Mouse (Mus musculus) mouse embryonic stem cell (cell line): ENCODE measurements around the gene Tacc2.
"Not testable (repeated sequence)": the region's sequence is repeated elsewhere in the genome, so short reads cannot be mapped to it uniquely, and the experiment has no call there.

Experiments used
- in situ Hi-C, 2 experiments: fragments of 300-500 bp; cut with MboI; formaldehyde crosslinking; loops; 1 replicate in 1 of 2; 3 replicates in 1 of 2; pipeline ENCODE4 v1.14.3; 2019 to 2020; ENCODE audit warnings: low sequenced_read_pairs in 2 of 2, low pct_unique_long_range_greater_than_20kb in 1 of 2, mixed read lengths in 1 of 2; ENCODE audit not compliant: unreplicated experiment in 1 of 2

Gene Tacc2

DNA sequence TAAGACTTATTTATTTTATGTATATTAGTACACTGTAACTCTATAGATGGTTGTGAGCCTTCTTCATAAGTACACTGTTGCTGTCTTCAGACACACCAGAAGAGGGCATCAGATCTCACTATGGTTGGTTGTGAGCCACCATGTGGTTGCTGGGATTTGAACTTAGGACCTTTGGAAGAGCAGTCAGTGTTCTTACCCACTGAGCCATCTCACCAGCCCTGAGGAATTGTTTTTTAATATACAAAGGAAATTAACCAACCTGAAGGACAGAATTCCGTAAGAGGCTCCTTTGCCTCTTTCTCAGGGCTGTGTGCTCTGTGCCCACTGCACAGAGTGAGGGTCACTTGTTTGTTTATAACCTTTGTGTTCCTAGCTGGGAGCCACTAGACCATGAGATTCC lies 90.8 kb downstream of the Tacc2 start:
- in situ Hi-C loops: not testable (repeated sequence)

DNA sequence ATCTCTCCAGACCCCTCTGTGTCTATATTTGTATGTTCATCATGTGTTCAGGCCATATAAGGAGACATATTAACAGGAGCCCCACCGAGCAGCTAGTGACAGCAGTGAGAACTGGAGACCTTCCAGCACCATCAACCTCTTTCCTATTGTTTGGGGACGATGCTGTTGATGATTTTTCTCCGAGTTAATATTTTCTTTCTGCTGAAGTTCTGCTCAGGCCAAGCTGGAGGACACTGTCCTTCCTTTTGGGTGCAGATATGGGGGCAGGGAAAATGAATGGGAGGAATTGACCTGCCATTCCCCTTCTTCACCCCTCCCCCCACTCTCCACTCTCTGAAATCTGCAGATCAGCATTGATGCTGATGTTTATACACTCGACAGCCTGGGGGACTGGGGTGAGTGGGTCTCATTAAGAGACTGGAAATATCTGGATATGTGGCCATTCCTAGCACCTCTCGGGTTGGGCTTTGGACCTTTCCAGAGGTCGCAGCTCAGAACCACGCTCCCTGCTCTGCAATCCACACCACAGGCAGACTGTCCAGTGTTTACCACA lies 91.6 kb downstream of the Tacc2 start:
- in situ Hi-C loops: no loop called here

DNA sequence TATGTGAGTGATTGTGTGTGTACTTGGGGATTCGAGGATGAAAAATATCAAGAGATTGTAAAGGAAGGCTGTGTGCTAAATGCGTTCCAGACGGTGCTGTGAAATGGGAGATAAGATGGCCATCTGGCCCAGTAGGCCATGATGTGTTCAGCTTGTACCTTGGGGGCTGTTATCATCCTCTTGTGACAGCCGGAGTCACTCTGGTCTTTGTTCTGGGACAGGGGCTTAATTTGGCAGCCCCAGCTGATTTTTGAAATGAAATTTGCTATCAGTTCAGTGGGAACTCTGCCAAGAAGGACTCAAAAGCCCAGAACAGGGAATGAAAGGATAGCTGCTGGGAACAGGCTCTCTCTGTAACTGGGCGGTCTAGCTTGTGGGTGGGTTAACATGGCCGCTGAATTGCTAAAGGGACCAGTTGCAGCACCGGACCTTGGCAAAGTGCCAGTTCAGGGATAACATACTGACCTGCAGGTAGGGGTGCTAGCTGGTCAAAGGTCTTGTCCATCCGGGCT lies 92.2 kb downstream of the Tacc2 start:
- in situ Hi-C loops: no loop called here

DNA sequence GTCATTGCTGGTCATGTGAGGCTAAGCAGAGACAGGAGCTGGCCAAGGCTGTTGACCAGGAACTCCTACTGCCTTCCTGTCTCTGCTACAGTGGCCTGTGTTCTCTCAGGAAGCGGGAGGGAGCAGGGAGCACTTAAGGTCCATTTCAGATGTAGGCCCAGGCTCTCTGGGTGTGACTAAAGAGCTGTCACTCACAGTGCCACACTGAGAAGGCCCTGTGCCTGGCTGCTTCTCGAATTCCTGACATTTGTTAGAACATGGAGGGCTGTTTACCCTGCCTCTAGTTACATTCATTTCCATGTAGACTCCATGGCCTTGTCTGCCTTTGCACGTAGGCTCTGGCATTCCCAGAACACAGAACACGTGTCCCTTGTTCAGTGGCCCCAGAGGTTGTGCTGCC lies 93.1 kb downstream of the Tacc2 start:
- in situ Hi-C loops: no loop called here

DNA sequence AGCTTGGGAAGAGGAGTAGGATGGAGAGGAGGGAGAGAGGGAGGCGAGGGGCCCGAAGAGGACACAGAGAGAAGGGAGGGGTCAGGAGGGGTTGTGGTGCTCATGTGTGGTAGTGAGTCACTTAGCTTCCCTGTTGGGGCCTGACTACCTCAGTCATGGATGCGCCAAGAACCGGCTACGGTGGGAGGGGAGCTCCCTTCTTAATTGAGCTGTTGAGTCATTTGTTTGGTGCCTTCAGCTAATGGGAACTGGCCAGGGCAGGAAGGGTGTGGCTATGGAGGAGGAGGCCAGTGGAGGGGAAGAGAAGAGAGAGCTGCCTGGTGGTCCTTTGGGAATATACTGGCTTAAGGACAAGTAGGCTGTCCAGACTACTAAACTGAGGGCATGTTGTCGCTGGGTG lies 94.1 kb downstream of the Tacc2 start:
- in situ Hi-C loops: no loop called here

DNA sequence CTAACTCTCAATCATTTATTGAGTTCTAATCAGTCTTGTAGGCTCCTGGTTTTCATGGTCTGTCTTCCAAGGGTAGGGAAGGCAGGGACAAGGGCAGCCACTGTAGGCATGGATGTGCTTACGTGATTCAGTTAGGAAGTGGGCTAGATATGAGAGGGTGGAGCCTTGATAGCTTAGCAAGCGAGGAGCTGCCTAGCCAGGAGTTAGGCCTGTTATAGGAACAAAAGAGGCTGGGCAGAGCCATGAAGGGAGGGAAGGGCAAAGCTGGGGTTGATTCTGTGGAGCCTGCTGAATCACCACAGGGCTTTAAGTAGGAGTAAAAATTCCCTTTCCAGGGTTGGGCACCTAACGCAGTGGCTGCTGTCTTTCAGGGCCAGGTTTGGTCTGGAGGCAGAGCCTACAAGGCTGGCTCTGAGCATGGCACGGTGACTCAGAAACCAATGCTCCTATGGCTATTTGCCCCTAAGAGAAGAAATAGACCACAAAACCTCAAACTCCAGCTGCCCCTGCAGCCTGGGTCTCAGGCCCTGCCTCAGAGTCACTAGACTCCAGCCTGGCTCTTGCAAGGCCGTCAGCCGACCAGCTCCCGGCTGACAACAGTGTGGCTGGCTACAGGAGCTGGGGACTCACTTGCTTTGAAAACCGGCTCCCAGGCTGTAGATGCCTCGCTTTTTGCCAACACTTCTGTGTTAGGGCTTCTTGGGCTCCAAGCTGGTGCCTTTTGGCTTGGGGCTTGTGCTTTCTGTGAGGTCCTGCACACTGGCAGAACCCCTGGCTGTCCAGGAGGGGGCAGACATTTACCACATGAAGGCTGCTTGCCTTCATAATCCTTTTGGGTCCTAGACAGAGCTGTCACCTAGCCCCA lies 96.2 kb downstream of the Tacc2 start:
- in situ Hi-C loops: no loop called here

DNA sequence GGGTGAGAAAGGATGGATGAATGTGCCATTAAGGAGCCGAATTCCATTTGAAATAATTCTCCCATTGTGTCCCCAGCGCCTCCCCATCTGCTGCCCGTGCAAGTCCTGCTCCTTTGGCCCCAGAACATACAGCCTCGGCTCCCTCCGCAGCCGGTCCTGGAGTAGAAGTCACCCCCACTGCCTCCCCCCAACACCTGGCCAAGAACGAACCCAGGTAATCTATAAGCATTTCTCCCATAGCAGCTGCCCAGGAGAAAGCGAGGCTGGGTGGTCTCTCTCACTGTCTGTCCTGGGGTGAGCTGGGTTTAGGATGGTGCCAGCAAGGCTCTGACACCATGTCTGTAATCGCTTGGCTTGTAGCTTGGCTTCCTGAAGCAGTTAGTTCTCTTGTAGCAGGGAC lies 97.3 kb downstream of the Tacc2 start:
- in situ Hi-C loops: no loop called here

DNA sequence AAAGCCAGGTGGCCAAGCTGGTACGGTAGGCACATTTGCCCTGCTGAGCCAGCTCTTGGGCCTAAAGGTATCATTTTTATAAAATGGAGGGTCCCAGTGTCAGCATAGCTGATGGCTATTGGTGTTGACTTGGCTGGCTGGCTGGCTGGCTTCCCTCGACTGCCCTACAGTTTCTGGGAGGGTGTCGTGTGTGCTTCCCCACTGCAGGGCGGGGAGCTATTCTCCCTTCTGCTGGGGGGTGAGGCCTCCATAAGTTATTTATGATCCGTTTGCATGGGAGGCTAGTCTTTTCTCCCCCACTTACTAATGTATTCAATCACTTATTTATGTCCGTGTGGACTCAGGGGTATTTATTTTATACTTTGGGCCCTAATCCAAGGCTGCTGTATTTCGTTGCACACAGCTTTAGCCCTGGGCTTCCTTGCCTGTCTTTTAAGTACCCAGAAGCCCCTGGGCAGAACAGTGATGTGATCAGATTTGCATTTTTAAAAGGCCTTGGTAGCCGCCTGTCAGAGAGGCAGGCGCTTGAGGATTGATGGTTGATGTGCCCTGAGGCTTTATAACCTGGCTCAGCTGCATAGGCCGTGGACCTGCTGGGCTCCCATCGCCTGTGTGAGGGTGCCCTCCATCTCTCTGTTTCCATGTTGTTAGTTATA lies 99.8 kb downstream of the Tacc2 start:
- in situ Hi-C loops: no loop called here

DNA sequence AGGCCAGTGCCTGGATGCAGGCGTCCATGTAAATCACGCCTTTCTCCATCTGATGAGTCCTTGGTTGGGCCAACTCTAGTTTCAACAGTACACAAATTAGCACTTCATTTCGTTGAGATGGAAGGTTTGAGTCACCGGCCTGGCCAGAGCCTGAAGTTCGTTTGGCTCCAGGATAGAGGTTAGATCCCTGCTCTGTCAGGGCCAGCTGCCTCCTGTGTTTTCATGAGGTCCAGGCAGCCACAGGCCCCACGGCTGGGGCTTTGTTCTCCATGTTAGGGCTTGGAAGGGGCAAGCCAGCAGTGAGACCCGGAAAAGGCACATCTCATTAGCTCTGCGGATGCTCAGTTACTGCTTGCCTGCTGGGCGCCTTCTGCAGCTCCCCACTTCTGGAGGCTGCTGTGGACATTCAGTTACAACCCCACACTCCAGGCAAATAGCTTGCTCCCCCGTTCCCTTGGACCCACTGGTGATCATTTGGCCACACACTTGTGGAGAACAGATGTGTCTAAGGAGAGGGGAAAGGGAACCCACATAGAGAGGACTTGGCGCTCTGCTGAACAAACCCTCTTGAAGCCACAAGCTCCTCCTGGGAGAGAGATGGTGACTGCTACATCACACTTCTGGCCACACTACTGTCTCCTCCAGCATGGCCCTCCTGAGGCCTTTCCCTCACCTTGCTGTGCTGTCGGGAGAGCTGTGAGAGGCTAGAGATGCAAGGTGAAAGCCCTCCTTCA lies 100.5 kb downstream of the Tacc2 start:
- in situ Hi-C loops: no loop called here

DNA sequence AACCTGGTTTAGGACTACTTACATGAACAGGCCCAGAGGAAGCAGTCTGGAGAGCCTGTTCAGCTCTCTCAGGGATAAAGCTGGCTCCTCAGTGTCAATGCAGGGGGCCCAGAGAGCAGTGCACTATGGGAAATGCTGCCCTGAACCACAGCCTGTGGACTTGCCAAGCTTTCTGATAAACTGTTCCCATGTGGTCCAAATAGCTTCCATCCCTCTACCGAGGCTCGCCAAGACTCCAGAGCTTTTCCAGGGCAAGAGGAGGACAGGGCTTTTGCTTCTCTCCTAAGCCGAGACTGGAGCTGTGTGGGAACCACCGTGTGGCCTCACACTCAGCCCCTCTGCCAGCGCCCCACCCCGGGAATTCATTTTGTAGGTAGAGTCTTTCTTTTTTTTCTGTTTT lies 101.2 kb downstream of the Tacc2 start:
- in situ Hi-C loops: no loop called here

DNA sequence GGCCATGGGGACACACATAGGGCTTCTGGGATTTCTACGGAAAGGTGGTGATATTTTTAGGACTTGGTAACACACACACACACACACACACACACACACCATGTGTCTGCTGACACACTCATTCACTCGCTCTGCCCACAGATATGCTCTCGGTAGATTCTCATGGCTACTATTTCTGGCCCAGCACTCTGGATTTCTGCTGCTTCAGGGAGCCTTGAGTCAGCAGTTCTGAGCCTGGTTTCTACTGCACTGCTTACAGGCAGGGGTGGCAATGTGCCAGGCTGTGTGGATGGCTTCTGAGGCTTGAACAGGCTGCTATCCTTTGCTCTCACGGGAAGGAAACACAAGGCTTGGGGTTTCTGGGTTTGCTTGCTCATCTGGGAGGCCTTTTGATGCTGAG lies 104.6 kb downstream of the Tacc2 start:
- in situ Hi-C loops: no loop called here

DNA sequence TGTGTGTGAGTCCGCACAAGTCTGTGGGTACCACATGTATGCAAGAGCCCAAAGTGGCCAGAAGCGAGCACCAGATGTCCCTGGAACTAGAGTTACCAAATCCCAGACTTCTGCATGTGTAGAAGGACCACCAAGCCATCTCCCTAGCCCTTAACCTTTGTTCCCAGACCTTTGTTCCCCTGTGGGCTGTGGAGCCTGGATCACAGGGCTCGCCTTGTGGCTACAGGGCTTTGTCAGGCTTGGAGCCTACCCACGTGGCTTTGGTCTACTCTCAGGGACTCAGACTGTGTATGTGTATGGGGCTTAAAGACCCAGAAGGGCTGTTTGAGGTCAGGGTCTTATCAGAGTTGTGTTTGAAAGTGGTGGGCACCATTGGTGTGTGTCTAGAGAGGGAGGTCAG lies 111.4 kb downstream of the Tacc2 start:
- in situ Hi-C loops: no loop called here

DNA sequence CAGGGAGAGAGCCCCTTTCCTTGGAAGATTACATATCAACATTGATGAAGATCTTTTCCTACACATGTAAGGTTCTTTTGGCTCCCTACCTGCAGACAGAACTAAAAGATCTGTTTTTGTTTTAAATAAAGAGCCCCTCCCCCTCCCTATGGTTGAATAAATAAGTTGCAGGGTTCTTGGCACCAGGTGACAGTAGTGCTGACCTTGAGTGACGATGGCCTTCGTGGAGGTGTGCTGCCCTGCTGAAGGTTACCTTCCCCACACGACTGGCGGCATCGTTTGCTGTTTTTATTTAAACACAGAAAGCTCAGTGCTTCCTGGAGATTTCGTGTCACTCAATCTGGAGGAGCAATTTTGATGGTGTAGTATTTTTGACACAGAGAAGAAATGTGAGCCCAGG lies 113.6 kb downstream of the Tacc2 start:
- in situ Hi-C loops: no loop called here

DNA sequence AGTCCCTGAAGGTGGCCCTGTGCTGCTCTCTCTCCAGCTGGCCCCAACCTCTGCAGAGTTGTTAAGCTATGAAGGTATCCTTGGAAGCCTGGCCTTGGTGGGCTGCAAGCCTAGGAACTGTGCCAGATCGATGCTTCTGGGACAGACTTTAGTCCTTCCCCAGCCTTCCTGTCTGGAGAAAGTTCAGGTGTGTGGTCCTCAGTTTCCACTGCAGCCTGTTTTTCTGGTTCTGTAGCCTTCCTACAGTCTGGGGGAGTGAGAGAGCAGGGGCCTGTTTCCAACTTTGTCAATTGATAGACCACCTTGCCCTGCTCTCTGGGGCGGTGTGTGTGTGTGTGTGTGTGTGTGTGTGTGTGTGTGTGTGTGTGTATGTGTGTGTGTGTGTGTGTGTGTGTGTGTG lies 114.7 kb downstream of the Tacc2 start:
- in situ Hi-C loops: no loop called here

DNA sequence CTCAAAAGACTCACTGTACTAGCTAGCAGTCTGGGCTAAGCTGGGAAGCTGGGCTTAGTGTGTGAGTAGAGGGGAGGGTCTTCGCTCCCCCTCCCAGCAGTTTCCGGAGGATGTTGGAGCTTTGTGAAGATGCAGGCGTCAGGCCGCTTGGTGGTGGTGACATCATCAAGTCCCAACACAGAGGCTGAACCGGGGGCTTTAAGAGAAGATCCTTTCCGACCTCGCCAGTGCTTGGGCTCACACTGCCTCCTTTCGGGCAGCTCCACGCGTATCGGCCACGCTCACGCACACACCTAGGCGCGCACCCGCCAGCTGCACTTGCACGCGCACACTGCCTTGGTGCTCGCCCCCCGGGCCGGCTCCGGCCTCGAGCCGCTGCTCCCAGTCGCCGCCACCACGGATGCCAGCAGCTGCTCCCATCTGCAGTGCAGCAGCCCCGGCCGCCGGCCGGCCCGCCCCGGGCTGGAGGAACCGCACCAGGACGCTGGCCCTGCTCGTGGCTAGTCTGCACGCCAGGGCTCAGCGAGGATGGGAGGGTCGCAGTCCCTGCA lies 115.2 kb downstream of the Tacc2 start:
- in situ Hi-C loops: no loop called here

DNA sequence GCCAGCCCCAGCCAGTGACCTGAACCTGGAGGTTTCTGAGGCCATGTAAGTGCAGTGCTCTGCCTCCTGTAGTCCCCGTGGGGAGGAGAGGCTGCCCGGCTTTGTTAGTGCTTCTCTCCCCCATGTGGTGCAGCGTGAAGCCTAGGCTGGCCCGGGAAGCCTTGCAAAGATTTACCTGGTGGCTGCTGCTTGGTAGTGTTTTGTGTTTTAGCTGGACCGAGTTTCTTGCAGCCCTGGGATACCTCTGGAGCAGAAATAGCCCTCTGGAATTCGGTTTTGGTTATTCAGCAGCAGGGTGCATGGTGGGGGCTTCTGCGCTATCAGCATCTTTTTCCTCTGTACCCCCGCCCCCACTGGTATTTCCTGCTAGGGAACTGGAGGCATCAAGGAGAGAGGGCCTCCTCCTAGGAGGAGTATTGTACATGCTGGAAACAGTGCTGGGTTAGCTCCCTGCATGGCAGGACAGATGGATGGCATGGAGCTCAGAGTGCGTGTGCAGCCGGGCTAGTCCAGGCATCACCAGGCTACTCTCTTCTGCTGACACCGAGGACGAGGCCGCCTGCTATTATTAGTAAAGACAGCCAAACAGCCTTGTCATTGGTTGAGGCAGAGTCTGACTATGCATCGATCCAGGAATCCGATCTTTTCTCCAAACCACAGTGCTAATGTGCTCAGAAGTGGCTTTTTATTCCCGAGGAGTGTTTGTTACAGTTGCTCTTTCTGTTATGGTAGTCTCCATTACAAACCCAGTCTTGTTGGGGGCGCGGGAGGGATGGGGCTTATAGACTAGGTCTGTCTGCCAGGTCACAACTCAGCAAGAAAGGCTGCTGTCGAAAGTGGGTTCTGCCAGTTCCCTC lies 115.9 kb downstream of the Tacc2 start:
- in situ Hi-C loops: no loop called here

DNA sequence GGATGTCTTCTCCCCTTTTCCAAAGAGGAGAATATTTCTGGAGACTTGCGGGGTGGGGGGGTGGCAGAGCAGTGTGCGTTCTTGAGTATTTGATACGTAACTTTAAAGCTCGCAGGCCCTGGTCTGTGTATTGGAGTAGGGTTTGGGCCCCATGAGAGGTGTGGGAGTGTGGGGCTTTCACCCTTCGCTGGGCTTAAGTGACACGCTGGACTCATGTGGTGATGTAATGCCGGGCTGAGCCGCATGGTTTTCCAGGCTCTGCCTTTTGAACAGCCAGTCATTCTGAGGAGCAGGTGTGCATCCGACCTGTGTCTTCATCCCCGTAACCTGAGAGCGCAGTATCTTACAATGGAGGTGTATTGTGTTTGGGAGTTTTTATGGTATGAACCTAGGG lies 116.6 kb downstream of the Tacc2 start:
- in situ Hi-C loops: no loop called here
